Mouse (Mus musculus): ENCODE data around the gene Spint2. TPM values are rescaled to one million over a fixed set of nuclear protein-coding genes. Genes with fewer than 3 reads are reported as not detected.

Spint2 gene
- total RNA-seq, 1 experiment = 202 TPM

DNA sequence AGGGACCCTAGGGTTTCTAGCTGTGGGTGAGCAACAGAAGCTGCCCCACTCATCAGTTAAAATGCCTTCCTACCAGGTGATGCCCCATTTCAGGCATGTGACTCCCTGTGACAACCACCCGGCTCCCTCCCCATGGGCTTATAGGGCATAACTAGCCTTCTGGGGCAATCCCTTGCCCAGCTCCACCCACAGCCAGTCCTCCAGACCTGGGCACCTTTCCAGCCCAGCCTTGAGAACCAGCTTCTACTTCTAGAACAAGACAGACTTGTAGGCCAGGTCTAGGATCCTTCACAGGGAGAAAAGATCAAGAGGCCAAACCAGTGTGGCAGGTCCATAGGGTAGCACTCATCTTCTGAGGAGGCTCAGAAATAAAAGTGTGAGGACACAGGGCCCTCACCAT, 24.3 kb downstream of the Spint2 start:
- no peaks in the 10 kb centered on the region for H3K9me3 ChIP-seq (ENCODE audit: control insufficient read depth, insufficient read depth, low read depth, low read length)
- TF ChIP-seq MAFK (IDR thresholded peaks at IDR 0.05; ENCODE audit: insufficient read depth, low read depth, low read length) = no peak
- no peak for TF ChIP-seq HCFC1 (IDR thresholded peaks at IDR 0.05; ENCODE audit: borderline replicate concordance, insufficient read depth, low read length)
- no peak for TF ChIP-seq ZC3H11A (IDR thresholded peaks at IDR 0.05; ENCODE audit: borderline replicate concordance, low read depth, low read length)
- TF ChIP-seq CHD2 (IDR thresholded peaks at IDR 0.05; ENCODE audit: low read depth, low read length) = no peak
- no peak for TF ChIP-seq ZNF384 (IDR thresholded peaks at IDR 0.05; ENCODE audit: low read depth, low read length)
- peaks cover 46% of the 10 kb centered on the region for H3K36me3 ChIP-seq (ENCODE audit: control insufficient read depth, insufficient read depth, low read length, poor library complexity, severe bottlenecking)
- no peak overlapping the region for H3K9ac ChIP-seq (ENCODE audit: insufficient read depth, low read depth, low read length, poor library complexity, severe bottlenecking)
- in situ Hi-C loops (cut with MboI; ENCODE audit: low sequenced_read_pairs in 2 of 2, unreplicated experiment in 2 of 2) = no loop called here
- H3K4me3 ChIP-seq (ENCODE audit: insufficient read depth in 1 of 2, low read depth in 1 of 2, low read length in 2 of 2, poor library complexity in 1 of 2, severe bottlenecking in 1 of 2) = no peak overlapping the region
- H3K4me1 ChIP-seq (ENCODE audit: control insufficient read depth in 2 of 2, insufficient read depth in 2 of 2, low read length in 2 of 2, poor library complexity in 1 of 2) = peaks cover 0 to 8% of the 10 kb centered on the region in 2 experiments; a peak in 2 of 4 replicates
- no peak for DNase-seq (ENCODE audit: low read depth, low spot score)
- H3K27ac ChIP-seq (ENCODE audit: insufficient read depth, low read depth, low read length, poor library complexity, severe bottlenecking) = no peak overlapping the region

DNA sequence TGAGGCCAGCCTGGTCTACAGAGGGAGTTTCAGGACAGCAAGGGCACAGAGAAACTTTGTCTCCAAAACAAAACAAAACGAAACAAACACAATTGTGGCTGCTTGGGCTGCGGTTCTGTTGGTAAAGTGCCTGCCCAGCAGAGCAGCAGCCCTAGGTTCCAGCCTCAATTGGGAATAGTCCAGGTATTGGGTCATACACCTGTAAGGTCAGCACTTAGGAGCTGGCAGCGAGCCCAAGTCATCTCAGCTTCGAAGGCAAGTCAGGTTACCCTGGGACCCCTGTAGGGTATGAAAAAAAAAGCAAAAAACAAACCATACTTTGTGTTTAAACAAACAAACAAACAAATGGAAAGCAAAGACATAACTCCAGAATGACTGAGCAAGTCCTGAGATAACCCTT, 25.8 kb downstream of the Spint2 start:
- no peak for TF ChIP-seq ZC3H11A (IDR thresholded peaks at IDR 0.05; ENCODE audit: borderline replicate concordance, low read depth, low read length)
- TF ChIP-seq HCFC1 (IDR thresholded peaks at IDR 0.05; ENCODE audit: borderline replicate concordance, insufficient read depth, low read length) = no peak
- no peak for TF ChIP-seq MAFK (IDR thresholded peaks at IDR 0.05; ENCODE audit: insufficient read depth, low read depth, low read length)
- no peak for TF ChIP-seq ZNF384 (IDR thresholded peaks at IDR 0.05; ENCODE audit: low read depth, low read length)
- TF ChIP-seq CHD2 (IDR thresholded peaks at IDR 0.05; ENCODE audit: low read depth, low read length) = no peak
- Histone ChIP-seq H3K9me3 (ENCODE audit: control insufficient read depth, insufficient read depth, low read depth, low read length) (no peaks in the 10 kb centered on the region), H3K4me1 (ENCODE audit: control insufficient read depth in 2 of 2, insufficient read depth in 2 of 2, low read length in 2 of 2, poor library complexity in 1 of 2) (peaks cover 0 to 8% of the 10 kb centered on the region in 2 experiments; a peak in 2 of 4 replicates), H3K36me3 (ENCODE audit: control insufficient read depth, insufficient read depth, low read length, poor library complexity, severe bottlenecking) (peaks cover 46% of the 10 kb centered on the region), H3K27ac (ENCODE audit: insufficient read depth, low read depth, low read length, poor library complexity, severe bottlenecking) (no peak overlapping the region), H3K9ac (ENCODE audit: insufficient read depth, low read depth, low read length, poor library complexity, severe bottlenecking) (no peak overlapping the region), H3K4me3 (ENCODE audit: insufficient read depth in 1 of 2, low read depth in 1 of 2, low read length in 2 of 2, poor library complexity in 1 of 2, severe bottlenecking in 1 of 2) (no peak overlapping the region)
- DNase-seq (ENCODE audit: low read depth, low spot score) = no peak
- in situ Hi-C loops (cut with MboI; ENCODE audit: low sequenced_read_pairs in 2 of 2, unreplicated experiment in 2 of 2) = no loop called here

DNA sequence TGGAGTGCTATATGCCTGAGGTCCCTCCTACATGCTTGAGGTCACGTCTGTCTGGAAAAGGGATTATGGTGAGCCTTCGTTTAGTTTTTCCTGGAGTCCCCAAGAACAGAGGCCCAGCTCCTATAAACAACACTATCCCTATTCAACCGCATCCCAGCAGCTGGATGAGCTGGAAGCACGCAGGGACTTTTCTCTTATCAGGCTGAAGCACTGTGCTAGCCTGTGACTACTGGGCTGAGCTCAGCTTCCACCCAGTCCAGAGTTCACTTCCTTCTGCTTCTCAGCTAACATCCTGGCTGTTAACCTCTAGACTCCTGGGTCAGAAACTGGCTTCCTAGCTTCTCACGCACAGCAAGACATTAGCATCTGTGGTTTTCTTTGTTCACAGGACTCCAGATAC, 27.9 kb downstream of the Spint2 start:
- no peak overlapping the region for H3K27ac ChIP-seq (ENCODE audit: insufficient read depth, low read depth, low read length, poor library complexity, severe bottlenecking)
- DNase-seq (ENCODE audit: low read depth, low spot score) = no peak

DNA sequence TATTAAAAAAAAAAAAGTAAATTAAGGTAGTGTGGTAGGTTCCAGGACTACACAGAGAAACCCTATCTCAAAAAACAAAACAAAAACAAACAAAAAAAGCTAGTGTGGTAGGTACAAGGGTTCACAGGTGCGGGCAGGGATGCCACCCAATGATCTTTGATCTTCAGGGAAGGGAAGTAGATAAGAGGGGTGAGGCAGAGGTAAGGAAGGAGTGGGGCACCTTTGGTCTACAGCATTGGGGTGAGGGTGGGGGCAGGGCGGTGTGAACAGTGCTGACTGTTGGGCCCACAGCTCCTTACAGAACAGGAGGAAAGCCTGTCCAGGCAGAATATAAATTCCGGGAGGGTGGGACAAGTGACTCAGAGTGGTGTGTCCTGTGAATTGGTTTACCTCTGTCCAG, 30.5 kb downstream of the Spint2 start:
- Histone ChIP-seq H3K4me1 (ENCODE audit: control insufficient read depth in 2 of 2, insufficient read depth in 2 of 2, low read length in 2 of 2, poor library complexity in 1 of 2) (peaks cover 0 to 16% of the 10 kb centered on the region in 2 experiments; a peak in 1 of 4 replicates), H3K27ac (ENCODE audit: insufficient read depth, low read depth, low read length, poor library complexity, severe bottlenecking) (no peak overlapping the region), H3K36me3 (ENCODE audit: control insufficient read depth, insufficient read depth, low read length, poor library complexity, severe bottlenecking) (peaks cover 15% of the 10 kb centered on the region), H3K9ac (ENCODE audit: insufficient read depth, low read depth, low read length, poor library complexity, severe bottlenecking) (no peak overlapping the region), H3K9me3 (ENCODE audit: control insufficient read depth, insufficient read depth, low read depth, low read length) (no peaks in the 10 kb centered on the region), H3K4me3 (ENCODE audit: insufficient read depth in 1 of 2, low read depth in 1 of 2, low read length in 2 of 2, poor library complexity in 1 of 2, severe bottlenecking in 1 of 2) (no peak overlapping the region)
- DNase-seq (ENCODE audit: low read depth, low spot score) = no peak
- in situ Hi-C loops (cut with MboI; ENCODE audit: low sequenced_read_pairs in 2 of 2, unreplicated experiment in 2 of 2) = no loop called here
- no peak for TF ChIP-seq HCFC1 (IDR thresholded peaks at IDR 0.05; ENCODE audit: borderline replicate concordance, insufficient read depth, low read length)
- no peak for TF ChIP-seq ZNF384 (IDR thresholded peaks at IDR 0.05; ENCODE audit: low read depth, low read length)
- TF ChIP-seq ZC3H11A (IDR thresholded peaks at IDR 0.05; ENCODE audit: borderline replicate concordance, low read depth, low read length) = no peak
- no peak for TF ChIP-seq MAFK (IDR thresholded peaks at IDR 0.05; ENCODE audit: insufficient read depth, low read depth, low read length)
- no peak for TF ChIP-seq CHD2 (IDR thresholded peaks at IDR 0.05; ENCODE audit: low read depth, low read length)

More for the DNA sequence above, 27.9 kb downstream of the Spint2 start:
- H3K4me3 ChIP-seq (ENCODE audit: insufficient read depth in 1 of 2, low read depth in 1 of 2, low read length in 2 of 2, poor library complexity in 1 of 2, severe bottlenecking in 1 of 2) = no peak overlapping the region
- H3K9ac ChIP-seq (ENCODE audit: insufficient read depth, low read depth, low read length, poor library complexity, severe bottlenecking) = no peak overlapping the region
- in situ Hi-C loops (cut with MboI; ENCODE audit: low sequenced_read_pairs in 2 of 2, unreplicated experiment in 2 of 2) = no loop called here
- peaks cover 0 to 5% of the 10 kb centered on the region in 2 experiments; a peak in 1 of 4 replicates for H3K4me1 ChIP-seq (ENCODE audit: control insufficient read depth in 2 of 2, insufficient read depth in 2 of 2, low read length in 2 of 2, poor library complexity in 1 of 2)
- TF ChIP-seq MAFK (IDR thresholded peaks at IDR 0.05; ENCODE audit: insufficient read depth, low read depth, low read length) (no peak), ZNF384 (IDR thresholded peaks at IDR 0.05; ENCODE audit: low read depth, low read length) (no peak), ZC3H11A (IDR thresholded peaks at IDR 0.05; ENCODE audit: borderline replicate concordance, low read depth, low read length) (no peak), CHD2 (IDR thresholded peaks at IDR 0.05; ENCODE audit: low read depth, low read length) (no peak), HCFC1 (IDR thresholded peaks at IDR 0.05; ENCODE audit: borderline replicate concordance, insufficient read depth, low read length) (no peak)
- H3K36me3 ChIP-seq (ENCODE audit: control insufficient read depth, insufficient read depth, low read length, poor library complexity, severe bottlenecking) = peaks cover 34% of the 10 kb centered on the region
- H3K9me3 ChIP-seq (ENCODE audit: control insufficient read depth, insufficient read depth, low read depth, low read length) = no peaks in the 10 kb centered on the region

Measured in ES-E14 (cell line).